Mouse (Mus musculus): ENCODE measurements around the gene Tnfaip8l1.

The Tnfaip8l1 gene

DNA sequence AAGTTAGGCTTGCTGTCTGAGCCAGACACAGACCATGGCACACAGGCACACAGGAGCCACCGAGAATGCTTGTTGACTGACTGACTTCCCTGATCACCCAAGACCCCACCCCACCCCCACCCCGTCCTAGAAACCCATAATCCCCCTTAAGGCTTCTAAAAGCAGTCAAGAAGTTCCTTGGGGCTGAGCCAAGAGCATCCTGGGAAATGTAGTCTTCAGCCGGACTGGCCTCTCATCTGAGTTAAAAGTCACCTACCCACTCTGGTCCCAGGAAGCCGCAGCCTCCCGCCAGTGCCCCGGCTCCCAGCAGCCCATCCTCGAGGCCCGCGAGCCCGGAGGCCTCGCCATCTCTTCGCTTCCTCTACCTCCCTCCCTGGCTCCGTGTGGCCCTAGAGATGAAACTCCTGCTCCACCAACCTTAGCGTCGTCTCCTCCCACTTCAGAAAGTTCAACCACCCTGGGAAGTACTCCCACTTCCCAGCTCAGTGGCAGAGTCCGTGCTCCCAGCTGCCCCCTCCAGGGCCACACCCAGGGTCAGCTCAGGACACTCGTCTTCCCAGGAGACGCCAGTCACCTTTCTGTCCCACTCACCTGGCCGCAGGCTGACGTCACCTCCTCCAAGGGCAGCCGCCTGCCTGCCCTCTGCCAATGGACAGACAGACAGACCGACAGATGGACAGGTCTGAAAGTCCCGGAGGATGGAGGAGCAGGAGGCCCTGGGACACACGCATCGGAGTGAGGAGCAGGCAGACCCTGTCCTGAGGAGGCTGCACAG, 24.3 kb upstream of the Tnfaip8l1 start:
- DNase-seq (ENCODE audit: extremely low spot score) = no peak

DNA sequence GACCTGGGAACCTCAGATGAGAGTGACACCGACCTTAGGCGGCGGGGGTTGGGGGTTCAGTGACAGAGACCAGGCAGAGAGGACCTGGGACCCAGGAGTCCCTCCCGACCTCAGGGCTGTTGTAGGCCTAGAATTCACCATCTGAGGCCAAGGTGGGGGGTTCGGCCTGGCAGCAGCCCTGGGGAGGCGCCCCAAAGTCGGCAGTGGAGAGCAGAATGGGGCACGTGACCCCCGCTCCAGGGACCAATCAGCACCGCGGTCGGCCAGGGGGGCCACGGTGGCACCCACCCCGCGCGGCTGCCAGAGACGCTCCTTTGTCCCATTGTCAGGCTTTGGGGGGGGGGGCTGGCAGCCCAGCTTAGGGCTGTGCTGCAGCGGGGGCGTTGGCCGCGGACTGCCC, 22.9 kb upstream of the Tnfaip8l1 start:
- DNase-seq (ENCODE audit: extremely low spot score) = no peak

DNA sequence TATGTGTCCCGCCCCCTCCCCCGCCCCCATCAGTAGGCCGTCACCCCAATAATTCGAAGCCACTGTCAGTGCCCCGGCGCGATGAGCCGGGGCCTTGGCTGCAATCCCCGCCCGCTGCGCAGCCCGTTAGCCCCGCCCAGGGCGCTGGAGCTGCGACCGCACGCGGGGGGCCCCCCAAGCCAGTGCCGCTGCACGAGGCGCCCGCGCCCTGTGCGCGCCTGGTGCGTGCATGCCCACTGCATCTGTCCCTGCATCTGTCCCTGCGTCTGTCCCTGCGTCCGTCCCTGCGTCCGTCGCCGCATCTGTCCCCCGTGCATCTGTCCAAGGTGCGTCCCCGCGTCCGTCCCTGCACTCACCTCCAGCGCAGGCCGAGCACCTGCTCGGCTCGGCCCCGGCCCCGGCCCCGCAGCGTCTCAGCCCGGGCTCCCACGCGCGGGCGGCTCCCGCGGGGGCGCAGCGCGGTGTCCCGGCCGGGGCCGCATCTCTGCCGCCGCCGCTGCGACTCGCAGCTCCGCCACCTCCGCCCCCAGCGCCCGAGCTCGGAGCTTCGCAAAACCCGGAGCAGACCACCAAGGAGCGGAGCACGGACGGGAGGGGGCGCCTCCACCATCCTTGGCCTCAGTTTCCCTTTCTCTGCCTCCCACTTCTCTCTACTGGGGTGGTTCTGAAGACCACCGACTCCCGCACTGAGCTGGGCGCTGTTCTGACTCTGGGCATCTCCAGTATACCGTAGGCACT, 22.2 kb upstream of the Tnfaip8l1 start, which contains the start of gene Sema6b:
TSS of gene Sema6b (minus strand) at position 486 of the 738 bp plus-strand sequence.
- DNase-seq (ENCODE audit: extremely low spot score) = peak; percentile 76

DNA sequence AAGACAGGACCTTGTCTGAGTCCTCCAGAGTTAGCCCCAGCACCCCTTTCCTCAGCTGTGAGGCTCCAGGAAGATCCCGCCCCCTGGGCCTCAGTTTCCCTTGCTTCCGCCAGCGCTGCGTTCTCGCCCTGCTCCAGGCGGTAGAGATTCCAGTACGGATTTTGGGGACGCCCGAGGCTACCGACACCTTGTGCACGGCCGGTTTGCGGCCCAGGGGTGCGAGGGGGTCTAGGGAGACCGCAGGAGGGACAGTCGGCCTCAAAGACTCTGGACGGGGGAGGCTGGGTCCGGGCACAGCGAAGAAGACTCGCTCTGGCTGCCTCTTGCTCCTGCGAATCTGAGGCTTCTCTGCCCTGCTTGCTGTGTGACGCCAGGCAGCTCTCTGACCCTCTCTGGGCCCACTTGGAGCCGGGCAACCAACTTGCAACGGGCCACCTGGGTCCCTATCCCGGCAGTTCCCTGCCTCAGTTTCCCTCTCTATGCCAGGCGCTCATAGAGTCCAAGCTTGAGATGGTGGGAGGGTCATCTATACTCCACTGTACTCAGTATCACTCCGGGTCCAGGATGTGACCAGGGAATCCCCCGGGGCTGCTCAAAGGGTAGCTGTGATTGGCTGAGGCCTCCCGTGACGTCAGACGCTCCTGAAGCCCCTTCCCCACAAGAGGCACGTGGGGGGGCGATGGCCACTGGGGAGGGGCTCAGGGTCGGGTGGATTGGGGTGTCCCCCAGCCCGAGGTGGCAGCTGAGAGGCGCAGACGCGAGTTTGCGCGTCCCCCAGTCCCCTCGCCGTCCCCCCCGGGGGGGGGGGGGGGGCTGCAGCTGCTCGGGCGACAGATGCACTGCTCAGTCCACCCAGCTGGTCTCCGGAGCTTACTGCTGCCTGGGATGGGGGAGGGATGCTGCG, 20.3 kb upstream of the Tnfaip8l1 start:
- peak; percentile 65 for DNase-seq (ENCODE audit: extremely low spot score)

DNA sequence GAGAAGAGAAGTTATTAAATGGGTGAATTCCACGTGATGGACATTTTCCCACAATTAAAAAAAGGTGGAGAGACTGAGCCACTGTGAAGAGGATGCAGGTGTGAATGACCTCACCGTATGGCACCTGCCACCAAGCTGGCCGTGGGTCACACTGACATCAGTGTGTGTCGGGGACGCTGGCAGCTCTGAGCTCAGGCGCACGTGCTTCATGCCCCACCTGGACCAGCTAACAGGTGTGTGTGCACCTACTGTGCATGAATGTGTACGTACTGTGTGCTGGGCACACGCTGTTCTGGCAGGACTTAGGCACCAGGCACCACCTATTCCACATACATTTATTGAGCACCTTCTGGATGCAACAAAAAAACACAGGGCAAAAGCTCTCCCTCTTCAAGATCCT, 17.7 kb upstream of the Tnfaip8l1 start:
- DNase-seq (ENCODE audit: extremely low spot score) = no peak

DNA sequence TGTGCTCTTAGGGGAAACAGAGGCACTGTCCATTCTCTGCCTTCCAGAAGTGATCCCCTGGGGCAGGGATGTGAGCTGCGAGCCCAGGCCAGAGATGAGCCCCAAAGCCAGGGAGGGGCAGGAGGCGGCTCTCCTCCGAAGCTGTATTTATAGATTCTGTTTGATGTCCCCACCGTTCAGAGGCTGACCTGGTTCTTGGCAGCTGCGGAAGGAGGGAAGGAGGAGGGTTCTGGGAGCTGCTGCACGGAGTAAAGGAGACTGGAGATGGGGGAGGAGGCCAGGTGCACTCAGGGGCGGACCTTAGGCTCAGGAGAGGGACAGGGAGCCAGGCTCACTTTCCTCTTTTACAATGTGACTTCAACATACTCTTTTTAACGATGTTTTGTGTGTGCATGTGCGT, 16.1 kb upstream of the Tnfaip8l1 start:
- DNase-seq (ENCODE audit: extremely low spot score) = no peak

DNA sequence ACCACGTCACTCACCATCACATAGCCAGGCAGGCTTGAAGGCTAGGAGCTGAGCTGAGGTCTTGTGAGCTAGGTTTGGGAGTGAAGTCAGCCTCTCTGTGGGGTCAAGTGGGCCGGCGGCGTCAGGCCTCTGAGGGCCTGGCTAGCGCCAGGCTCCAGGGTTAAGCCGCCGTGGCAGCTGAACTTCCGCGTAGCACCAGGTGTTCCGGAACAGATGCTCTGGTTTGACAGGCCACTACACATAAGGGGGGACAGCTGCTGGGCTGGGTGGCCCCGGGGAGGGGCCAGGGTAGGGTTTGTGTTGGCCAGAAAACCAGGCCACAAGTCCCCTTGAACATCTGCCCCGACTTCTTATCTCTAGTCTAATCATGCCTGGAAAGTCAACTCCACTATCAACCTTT, 14.9 kb upstream of the Tnfaip8l1 start:
- DNase-seq (ENCODE audit: extremely low spot score) = no peak

DNA sequence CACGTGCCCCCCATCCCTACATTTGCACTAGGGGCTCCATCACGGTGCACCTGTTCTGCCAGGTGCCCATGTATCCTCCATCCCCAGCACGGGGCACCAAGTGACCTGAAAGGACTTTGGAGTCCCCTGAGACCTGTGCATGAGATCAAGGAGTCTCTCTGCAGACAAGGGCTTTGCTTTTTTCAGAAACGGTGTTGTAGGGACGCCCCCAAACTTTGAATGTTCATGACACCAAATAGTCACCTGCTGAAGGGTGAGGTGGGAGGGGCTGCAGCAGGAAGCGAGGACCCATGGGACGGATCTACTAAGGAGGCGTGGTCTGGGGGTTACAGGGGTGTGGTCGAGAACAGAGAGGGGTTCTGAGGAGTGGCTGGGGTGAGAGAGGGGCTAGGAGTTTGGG, 14.0 kb upstream of the Tnfaip8l1 start:
- no peak for DNase-seq (ENCODE audit: extremely low spot score)

DNA sequence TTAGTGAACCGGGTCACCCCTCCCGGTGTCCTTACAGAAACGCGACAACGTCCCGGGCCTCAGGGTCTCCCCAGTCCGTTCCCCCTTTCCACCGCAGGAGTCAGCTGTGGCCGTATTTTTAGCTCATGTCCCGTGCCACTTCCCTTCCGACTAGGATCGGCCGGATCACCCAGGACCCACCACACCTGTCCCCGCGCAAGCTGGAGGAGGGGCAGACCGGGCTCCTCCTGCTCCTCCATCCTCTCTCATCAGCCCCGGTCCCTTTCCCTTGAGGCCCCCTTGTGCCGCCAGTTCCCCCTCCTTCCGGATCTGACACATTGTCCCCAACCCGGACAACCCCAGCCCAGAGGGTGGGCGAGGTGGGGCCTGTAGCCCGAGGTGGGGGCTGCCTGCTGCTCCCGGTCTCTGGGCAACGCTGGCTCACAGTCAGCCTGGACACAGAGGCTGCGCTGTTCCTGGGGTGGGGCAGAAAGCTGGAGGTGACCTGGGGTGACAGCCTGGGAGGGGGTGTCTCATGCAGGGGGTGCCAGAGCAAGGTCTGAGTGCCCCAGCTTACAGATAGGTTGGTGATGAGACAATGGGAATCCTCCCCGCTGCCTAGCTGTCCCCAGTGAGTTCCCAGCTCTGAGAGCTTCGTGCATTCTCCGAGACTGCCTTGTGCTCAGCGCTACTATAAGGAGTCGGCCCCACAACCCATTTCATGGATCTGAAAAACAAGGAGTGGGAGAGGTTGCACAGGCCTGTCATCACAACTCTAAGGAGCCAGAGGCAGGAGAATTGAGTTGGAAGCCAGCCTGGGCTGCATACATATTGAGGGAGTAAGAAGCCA, 13.3 kb upstream of the Tnfaip8l1 start:
- no peak for DNase-seq (ENCODE audit: extremely low spot score)

DNA sequence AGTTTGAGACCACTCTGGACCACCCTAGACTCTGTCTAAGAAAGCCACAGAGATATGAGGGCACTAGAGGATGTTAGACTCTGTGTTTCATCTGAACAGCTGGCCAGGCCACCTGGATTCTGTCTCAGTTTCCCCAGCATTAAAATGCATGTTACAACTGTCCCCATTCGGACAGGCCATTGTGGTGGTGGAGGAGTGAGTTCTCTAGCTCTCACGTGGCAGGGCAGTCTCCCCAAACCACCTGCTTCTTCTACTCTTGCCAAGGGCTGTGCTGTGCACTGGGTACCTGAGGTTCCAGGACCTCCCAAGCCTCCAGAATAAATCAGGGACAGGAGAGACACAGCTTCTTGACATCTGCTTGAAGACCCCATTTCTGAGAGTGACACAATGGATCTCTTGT, 12.4 kb upstream of the Tnfaip8l1 start:
- no peak for DNase-seq (ENCODE audit: extremely low spot score)

DNA sequence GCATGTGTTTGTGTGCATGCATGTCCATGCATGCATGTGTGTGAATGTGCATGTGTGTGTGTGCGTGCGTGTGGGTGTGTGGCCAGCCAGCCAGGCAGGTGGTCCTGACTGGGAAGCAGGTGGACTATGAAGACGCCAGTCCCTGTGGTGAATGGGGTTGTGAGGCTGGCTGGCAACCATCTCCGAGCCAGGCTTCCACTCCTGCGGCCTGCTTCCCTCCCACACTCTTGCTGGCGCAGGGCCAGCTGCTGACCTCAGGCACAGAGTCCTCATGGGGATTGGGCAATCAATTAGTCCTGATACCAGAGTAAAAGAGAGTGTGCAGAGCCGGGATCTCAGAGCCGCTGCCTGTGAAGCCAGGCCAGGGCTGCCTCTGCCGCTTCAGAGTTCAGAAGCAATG, 8.6 kb upstream of the Tnfaip8l1 start:
- DNase-seq (ENCODE audit: extremely low spot score) = no peak

DNA sequence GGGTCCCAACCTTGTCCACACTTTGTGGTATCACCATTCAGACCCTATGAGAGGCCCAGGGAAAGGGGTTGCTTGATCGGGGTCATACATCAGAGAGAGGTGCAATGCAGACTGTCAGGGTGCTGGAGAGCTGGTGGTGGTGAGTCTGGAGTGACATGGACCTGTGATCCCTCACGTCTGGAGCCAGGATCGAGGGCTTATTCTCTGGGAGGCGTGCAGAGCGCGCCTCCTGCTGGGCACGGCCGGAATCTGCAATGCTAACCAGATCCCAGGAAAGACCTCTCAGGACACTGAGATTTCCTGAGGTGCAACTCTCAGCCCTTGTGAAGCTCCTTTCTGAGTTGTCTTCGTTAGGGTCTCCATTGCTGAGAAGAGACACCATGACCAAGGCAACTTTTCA, 2.5 kb upstream of the Tnfaip8l1 start:
- peak; percentile 76 for DNase-seq (ENCODE audit: extremely low spot score)

DNA sequence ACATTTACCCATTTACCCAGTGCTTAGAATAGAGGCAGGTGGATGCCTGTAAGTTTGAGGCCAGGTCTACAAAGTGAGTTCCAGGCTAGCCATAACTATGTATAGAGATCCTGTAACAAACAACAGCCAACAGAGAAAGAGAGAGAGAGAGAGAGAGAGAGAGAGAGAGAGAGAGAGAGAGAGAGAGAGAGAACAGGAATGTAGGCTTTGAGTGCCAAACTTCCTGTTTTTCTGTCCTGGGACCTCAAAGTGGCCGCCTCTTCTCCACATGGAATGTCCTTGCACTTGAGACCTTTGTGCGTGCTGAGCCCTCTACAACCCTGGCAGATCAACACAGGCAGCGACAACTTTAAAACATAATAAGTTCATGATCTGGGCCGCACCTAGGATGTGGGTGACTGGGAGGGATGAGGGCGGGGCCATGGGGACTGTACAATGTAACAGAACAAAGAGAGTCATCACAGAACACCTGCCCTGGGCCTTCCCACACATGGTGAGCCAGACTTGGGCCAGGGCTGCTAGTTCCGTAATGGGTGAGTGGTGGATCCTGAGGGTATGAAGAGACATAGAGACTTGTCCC, 1.3 kb downstream of the Tnfaip8l1 start:
- no peak for DNase-seq (ENCODE audit: extremely low spot score)

DNA sequence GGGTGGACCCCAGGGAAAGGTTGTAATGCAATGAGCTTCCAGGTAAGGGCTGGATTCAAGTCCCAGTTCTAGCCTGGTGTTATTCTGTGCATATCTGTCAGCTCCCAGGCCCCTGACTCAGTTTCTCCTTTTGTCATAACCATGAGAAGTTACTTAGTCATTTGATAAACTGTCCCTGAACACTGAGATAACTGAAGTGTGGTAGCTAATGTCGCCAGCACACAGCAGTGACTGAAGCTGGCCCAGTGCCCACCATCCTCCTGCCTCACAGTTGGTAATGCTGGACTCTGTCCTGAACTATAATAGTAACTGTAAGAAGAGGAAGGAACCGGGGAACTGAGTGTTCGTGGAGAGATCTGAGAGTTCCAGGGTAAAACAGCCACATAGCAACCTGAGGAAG, 2.2 kb downstream of the Tnfaip8l1 start:
- no peak for DNase-seq (ENCODE audit: extremely low spot score)

DNA sequence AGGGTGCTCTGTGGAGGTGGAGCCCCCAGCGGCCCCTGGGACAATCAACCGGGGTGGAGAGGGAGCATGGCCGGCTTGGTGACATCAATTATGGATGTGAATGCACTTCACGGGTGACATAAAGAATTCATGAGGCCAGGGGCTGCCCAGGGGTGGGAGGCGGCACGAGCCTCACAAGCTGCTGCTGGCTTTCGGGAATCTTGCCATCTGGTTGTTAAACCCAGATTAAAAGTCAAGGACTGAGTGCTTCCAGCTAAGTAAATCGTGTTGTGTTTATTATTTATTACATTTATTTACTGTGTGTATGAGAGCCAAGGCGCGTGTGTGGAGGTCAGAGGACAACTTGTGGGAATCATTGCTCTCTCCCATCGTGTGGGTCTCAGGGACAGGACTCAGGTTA, 3.4 kb downstream of the Tnfaip8l1 start:
- DNase-seq (ENCODE audit: extremely low spot score) = no peak

DNA sequence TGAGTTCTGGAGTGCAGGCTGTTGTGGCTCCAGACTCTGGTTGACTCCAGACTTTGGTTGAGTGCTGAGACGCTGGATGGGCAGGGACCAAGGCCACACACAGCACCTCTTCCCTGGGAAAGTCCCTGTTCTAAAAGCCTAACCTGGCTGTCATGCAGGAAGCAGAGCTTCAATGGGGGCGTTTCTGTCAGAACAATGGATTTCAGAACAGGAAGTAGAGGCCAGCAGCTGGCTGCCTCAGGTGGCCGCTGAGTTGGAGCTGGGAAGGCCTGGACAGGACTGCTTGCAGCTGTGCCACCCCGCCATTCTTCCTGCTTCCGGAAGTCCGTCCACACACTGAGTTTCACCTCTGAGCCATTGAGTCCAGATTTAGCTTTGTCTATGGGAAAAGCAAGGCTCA, 7.6 kb downstream of the Tnfaip8l1 start:
- DNase-seq (ENCODE audit: extremely low spot score) = peak; percentile 35

DNA sequence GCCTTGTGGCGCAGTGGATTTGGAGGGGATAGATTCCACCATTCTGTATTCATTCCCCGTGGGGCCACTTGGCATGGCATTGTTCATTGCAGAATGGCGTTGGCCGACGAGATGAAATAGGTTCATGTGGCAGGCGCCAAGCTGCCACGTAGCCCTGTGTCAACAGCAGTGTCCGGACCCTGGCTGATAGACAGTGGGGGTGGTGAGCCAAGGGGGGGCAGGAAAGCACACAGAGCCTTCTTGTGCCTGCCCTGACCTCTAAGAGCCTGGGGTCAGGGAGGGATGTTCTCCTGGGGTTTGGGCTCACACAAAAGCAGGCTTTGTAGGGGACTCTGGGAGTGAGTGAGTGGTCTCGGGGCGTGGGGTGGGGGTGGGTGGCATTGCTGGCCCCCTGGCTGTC, 8.4 kb downstream of the Tnfaip8l1 start:
- peak; percentile 46 for DNase-seq (ENCODE audit: extremely low spot score)

DNA sequence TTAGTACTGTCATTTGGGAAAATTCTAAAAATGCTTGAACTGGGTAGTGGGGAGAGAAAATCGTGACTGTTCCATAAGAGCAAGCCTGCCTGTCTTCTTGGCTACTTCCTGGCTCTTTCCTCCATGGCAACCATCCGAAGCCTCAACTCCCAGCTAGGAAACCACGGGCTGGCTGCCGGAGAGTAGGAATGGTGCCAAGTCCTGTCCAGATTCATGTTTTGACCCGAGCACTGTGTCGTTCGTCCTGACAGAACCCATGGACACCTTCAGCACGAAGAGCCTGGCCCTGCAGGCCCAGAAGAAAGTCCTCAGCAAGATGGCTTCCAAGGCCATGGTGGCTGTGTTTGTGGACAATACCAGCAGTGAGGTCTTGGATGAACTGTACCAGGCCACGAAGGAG, 9.2 kb downstream of the Tnfaip8l1 start:
- DNase-seq (ENCODE audit: extremely low spot score) = no peak

DNA sequence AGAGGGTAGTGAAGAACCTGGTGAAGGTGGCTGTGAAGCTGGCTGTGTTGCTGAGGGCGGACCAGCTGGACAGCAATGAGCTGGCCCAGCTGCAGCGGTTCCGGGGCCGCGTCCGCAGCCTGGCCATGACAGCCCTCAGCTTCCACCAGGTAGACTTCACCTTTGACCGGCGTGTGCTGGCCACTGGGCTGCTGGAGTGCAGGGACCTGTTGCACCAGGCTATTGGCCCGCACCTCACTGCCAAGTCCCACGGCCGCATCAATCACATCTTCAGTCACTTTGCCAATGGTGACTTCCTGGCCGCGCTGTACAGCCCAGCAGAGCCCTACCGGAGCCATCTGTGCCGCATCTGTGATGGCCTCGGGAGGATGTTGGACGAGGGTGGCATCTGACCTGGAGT, 9.6 kb downstream of the Tnfaip8l1 start:
- DNase-seq (ENCODE audit: extremely low spot score) = no peak

DNA sequence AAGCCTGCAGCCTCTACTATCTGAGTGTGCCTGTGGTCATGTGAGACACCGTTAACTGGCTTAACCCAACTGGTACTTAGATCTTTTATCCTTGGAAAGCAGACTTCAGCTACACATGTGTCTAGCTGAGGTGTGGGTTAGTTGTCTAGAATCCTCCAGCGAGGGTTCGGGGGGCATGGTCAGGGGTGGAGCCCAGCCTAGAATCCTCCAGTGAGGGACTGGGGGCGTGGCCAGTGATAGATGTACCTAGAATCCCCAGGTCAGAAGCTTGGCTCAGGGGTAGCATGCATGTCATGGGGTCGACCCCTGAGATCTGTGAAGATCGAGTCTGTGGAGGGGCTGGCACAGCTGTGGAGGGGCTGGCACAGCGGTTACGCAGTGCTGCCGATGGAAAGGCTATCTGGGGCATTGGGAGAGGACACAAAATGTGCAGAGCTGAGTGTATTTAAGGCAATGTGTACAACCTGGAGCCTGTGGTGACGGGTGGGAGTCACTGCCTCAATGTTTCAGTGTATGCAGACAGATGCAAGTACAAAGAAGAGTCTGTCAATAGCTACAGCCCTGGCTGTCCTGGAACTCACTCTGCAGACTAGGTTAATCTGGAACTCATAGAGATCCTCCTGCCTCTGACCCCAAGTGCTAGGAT, 11.2 kb downstream of the Tnfaip8l1 start:
- no peak for DNase-seq (ENCODE audit: extremely low spot score)

DNA sequence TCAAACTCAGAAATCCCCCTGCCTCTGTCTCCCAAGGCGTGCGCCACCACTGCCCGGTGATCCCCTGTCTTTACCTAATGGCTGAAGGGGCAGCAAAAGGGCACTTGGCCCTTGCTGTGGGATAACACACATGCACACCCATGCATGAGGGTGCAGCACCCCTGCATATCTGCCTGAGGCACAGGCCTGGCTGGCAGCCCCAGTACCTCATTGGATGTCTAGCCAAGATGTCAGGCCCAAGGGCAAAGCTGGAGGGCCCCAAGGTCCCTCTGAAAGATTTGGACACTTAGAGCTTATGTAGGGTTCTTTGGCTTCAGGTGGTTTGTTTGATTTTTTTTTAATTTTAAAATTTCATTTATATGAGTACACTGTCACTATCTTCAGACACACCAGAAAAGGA, 13.1 kb downstream of the Tnfaip8l1 start:
- DNase-seq (ENCODE audit: extremely low spot score) = no peak

All from embryo, embryonic 9.5 days (tissue).